Mouse (Mus musculus) small intestine, adult 10 weeks (tissue): ENCODE measurements around the gene Abcf3. TPM values are rescaled to one million over a fixed set of nuclear protein-coding genes. Genes with fewer than 3 reads are reported as not detected.

Experiments
- polyA plus RNA-seq: library from polyadenylated mRNA; stranded (reverse); fragments of 350-450 nt; fragmentation: Illumina TruSeq; extraction: RNeasy Lipid Tissue Mini Kit (QIAGEN cat#74804); gene quantifications from one replicate; pipeline ENCODE4 v1.2.3, GENCODE M21; 2014; ENCODE audit warnings: low replicate concordance

Gene Abcf3
- 6.6 TPM for polyA plus RNA-seq

DNA sequence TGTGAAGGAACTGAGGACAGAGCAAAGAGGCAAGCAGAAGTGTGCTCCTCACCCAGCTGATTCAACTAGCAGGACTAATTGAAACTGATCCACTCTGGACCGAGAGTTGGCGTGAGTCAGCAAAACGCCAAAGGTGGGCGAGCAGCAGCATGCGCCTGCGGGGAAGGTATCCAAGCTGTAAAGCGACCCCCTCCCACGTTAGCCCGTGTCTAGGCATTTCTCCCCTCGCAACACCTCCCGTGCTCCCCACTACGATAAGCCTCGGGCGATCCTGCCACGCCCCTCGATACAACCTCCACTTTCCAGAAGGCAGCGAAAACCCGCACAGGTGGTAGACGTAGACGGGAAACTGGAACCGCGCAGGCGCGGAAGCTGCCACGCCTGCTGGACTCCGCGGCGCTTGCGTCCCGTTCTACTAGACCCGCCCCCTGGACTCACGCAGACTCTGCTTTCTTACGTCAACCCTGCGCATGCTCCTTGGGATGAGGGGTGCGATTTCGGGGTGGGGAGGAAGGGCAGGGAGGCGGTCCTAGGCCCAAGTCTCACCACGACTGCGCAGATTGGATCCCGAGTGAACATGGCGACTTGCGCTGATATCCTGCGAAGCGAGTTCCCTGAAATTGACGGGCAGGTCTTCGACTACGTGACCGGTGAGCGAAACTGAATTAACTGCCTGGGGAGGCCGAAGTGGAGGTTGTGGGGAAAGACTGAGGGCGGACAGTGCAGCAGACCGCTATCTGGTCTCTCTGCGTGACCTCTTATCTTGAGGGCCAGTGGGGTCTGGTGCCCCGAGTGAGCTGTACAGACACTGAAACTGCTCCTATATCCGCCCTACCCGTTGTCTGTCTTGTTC lies at the start of gene Abcf3:
Gene Abcf3, plus strand, starts transcription at position 482 of the 853 bp plus-strand sequence.

DNA sequence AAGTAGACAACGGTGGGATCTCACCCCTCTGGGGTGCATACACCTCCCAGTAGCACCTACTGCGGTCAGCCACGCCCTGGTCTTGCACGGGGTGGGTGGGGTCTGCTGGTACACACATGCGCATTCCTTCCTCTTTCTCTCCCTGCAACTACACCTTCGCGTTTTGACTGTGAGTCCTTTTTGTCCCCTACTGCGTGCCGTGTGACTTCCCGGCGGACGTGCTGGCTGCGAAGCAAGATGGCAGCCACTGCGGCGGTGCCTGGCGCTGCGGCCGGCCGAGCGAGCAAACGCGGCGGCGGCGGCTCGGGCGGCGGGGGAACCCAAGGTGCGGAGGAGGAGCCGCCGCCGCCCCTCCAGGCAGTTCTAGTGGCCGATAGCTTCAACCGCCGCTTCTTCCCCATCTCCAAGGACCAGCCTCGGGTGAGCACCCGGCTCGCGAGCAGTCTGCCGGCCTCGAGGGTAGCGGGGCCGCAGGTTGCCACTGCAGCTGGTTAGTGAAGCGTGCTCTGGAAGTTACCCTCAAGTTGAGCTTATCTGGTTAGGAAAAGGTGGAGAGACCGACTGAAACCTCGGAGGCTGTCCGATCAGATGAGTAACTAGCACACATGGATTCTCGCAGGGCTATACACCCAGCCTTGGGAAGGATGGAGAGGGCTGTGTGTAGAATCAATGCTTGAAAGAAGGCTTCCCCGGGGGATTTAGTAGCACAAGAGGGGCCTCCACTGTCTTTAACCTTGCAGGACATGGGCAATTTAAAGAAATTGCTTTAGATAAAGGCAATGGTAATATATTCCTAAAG lies 49.5 kb upstream of the Abcf3 start, which contains the start of gene Eif2b5:
Gene Eif2b5, plus strand, starts transcription at position 141 of the 799 bp plus-strand sequence.

DNA sequence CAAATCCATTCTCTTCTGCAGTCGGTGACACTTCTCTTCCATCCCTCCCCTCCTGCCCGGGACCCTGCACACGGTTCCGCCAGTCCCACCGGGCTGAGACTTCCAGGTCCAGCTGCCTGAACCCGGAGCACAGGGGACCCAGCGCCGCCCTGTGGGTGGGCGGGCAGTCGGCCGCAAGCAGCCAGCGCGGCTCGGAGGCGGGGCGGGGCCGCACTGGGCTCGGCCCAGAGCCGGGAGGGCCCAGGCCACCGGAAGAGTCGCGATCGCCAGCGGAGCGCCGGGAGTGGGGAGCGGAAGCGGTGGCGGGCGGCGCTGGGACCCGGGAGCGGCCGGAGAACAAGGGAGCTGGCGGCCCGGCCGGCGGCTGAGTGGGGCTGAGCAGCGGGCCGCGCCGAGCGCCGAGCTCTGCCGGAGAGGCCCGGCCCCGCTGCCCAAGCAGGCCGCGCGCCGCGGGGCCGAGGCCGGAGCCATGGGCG lies 31.6 kb upstream of the Abcf3 start, which contains the start of gene Dvl3:
Gene Dvl3, plus strand, starts transcription at position 257 of the 476 bp plus-strand sequence.

DNA sequence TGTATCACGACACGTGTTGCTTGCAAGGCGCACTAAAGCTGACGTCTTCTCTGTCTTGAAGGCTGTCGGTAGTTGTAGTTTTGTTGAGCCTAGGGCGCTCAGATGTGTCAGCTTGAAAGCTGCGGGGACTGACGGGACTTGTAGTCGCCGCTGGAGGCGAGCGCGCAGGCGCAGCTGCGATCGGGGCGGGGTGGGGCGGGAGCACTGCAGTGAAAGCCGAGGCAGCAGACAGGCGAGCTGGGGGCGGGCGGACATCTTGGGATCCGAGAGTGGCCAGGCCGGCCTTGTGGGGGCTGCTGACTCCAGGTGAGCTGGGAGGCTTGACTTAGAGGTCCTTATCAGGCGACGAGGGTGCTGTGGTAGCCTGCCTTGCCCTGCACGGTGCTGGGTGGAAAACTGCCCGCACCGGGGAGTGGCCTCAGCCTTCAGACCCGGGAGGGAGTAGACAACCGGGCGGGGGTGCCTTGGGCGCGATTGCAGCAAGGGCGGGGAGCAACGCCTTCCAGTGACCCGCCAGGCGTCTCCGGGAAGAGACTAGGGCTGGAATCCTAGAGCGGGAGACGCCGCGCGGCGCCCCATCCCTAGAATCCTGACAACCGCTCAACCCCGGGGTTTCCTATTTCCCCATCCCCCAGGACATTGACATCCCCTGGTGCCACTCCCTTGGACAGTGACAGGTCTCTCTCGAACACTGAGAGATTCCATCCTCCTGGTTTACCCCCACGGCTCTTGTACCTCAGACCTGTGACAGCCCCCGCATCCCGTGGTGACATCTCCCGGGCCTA lies 12.9 kb upstream of the Abcf3 start, which contains the start of gene Ap2m1:
Gene Ap2m1, plus strand, starts transcription at position 183 of the 785 bp plus-strand sequence.

DNA sequence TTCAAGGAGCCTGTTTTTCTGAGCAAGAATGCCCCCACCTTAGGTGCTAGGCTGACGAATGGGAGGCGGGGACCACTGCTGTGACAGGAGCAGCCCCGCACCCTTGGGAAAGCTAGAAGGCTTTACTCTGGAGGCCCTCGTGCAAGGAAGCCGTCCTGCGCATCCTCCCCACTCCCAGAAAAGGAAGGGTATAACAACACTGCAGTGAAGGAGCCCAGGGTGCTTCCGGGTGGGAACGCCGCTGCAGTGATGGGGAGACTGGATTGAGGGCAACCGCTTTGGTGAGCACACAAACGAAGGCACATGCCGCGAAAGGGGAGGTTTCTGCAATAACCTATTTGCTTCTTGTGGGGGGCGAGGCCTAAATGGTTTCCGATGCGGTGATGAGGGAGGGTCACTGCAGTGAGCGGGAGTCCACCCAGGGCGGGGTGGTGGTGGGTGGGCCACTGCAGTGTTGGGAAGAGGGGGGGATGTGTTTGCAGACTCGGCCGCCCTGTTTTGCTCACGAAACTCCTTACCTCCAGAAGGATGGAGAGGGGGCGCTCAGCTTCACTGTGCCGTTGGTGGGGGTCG lies 41.1 kb downstream of the Abcf3 start, which contains the start of gene Vwa5b2:
Gene Vwa5b2, plus strand, starts transcription at position 106 of the 573 bp plus-strand sequence.

Other genes starting within 250 kb of the Abcf3 start
- gene Parl, start 246.2 kb upstream of the Abcf3 start, polyA plus RNA-seq: 48.7 TPM
- gene Cyp2ab1, start 223.2 kb upstream of the Abcf3 start, polyA plus RNA-seq: 0.15 TPM
- gene Abcc5, start 122.2 kb upstream of the Abcf3 start, polyA plus RNA-seq: 18.2 TPM
- 4.0 TPM for gene Eif2b5, start 49.8 kb upstream of the Abcf3 start, polyA plus RNA-seq
- 16.9 TPM for gene Dvl3, start 31.6 kb upstream of the Abcf3 start, polyA plus RNA-seq
- gene Ap2m1, start 13.1 kb upstream of the Abcf3 start, polyA plus RNA-seq: 90.7 TPM
- 0.41 TPM for gene Vwa5b2, start 40.9 kb downstream of the Abcf3 start, polyA plus RNA-seq
- not detected for gene Eef1akmt4, start 63.0 kb downstream of the Abcf3 start, polyA plus RNA-seq
- not detected for gene Gm49333, start 63.0 kb downstream of the Abcf3 start, polyA plus RNA-seq
- 2.8 TPM for gene Alg3, start 63.2 kb downstream of the Abcf3 start, polyA plus RNA-seq
- not detected for gene Camk2n2, start 72.7 kb downstream of the Abcf3 start, polyA plus RNA-seq
- gene Ece2, start 81.3 kb downstream of the Abcf3 start, polyA plus RNA-seq: not detected
- 40.4 TPM for gene Psmd2, start 103.1 kb downstream of the Abcf3 start, polyA plus RNA-seq
- gene Eif4g1, start 119.7 kb downstream of the Abcf3 start, polyA plus RNA-seq: 95.9 TPM
- not detected for gene Fam131a, start 144.7 kb downstream of the Abcf3 start, polyA plus RNA-seq
- 17.3 TPM for gene Polr2h, start 169.1 kb downstream of the Abcf3 start, polyA plus RNA-seq
- gene Clcn2, start 169.2 kb downstream of the Abcf3 start, polyA plus RNA-seq: 2.5 TPM
- not detected for gene Chrd, start 184.6 kb downstream of the Abcf3 start, polyA plus RNA-seq
- 0.22 TPM for gene Thpo, start 185.9 kb downstream of the Abcf3 start, polyA plus RNA-seq